Mouse (Mus musculus): ENCODE results near the gene Gm20431. TPM values are rescaled to one million over a fixed set of nuclear protein-coding genes. Genes with fewer than 3 reads are reported as not detected.

The Gm20431 gene
- polyA plus RNA-seq, 1 experiment, result 15.1 TPM

GRCm38 (mm10) chr2:167683721-167684120 is 22.4 kb upstream of the Gm20431 start:
- H3K4me1 ChIP-seq (ENCODE audit: control insufficient read depth, insufficient read depth, low read length), result no peaks in the 10 kb centered on the region
- no peak overlapping the region for H3K27ac ChIP-seq (ENCODE audit: insufficient read depth, low read length)
- no peak overlapping the region for H3K4me3 ChIP-seq (replicated peaks; ENCODE audit: insufficient read depth, low read depth, low read length)
- 89% methylated on average over 3 of the region's 3 CpGs for WGBS
- TF ChIP-seq POLR2A (IDR thresholded peaks at IDR 0.05; ENCODE audit: borderline replicate concordance, insufficient read depth, low read length), result no peak
- no peak for TF ChIP-seq CTCF (IDR thresholded peaks at IDR 0.05; ENCODE audit: borderline replicate concordance, insufficient read depth, low read depth, low read length)
- DNase-seq, result no peak
- H3K27me3 ChIP-seq (ENCODE audit: control insufficient read depth, insufficient read depth, low read length), result no peaks in the 10 kb centered on the region

GRCm38 (mm10) chr2:167680657-167681056 is 19.4 kb upstream of the Gm20431 start:
- DNase-seq, result no peak
- Histone ChIP-seq H3K4me3 (replicated peaks; ENCODE audit: insufficient read depth, low read depth, low read length) (no peak overlapping the region), H3K27me3 (ENCODE audit: control insufficient read depth, insufficient read depth, low read length) (no peaks in the 10 kb centered on the region), H3K4me1 (ENCODE audit: control insufficient read depth, insufficient read depth, low read length) (no peaks in the 10 kb centered on the region), H3K27ac (ENCODE audit: insufficient read depth, low read length) (no peak overlapping the region)
- no peak for TF ChIP-seq POLR2A (IDR thresholded peaks at IDR 0.05; ENCODE audit: borderline replicate concordance, insufficient read depth, low read length)
- TF ChIP-seq CTCF (IDR thresholded peaks at IDR 0.05; ENCODE audit: borderline replicate concordance, insufficient read depth, low read depth, low read length), result peak; percentile 57; the same call in 1 of the 2 replicates
- 48% methylated on average over 5 of the region's 5 CpGs for WGBS

GRCm38 (mm10) chr2:167679902-167680430 is 18.7 kb upstream of the Gm20431 start:
- no peak for TF ChIP-seq POLR2A (IDR thresholded peaks at IDR 0.05; ENCODE audit: borderline replicate concordance, insufficient read depth, low read length)
- peak; percentile 93 for TF ChIP-seq CTCF (IDR thresholded peaks at IDR 0.05; ENCODE audit: borderline replicate concordance, insufficient read depth, low read depth, low read length)
- Histone ChIP-seq H3K4me3 (replicated peaks; ENCODE audit: insufficient read depth, low read depth, low read length) (no peak overlapping the region), H3K27ac (ENCODE audit: insufficient read depth, low read length) (no peak overlapping the region), H3K27me3 (ENCODE audit: control insufficient read depth, insufficient read depth, low read length) (no peaks in the 10 kb centered on the region), H3K4me1 (ENCODE audit: control insufficient read depth, insufficient read depth, low read length) (no peaks in the 10 kb centered on the region)
- WGBS, result 3% methylated on average over 13 of the region's 13 CpGs
- peak; percentile 71 to 79 for DNase-seq

- H3K4me3 ChIP-seq (replicated peaks; ENCODE audit: insufficient read depth, low read depth, low read length), result no peak overlapping the region
- 52% methylated on average over 5 of the region's 5 CpGs for WGBS
- TF ChIP-seq CTCF (IDR thresholded peaks at IDR 0.05; ENCODE audit: borderline replicate concordance, insufficient read depth, low read depth, low read length), result peak; percentile 29; the same call in 1 of the 2 replicates
- no peak for TF ChIP-seq POLR2A (IDR thresholded peaks at IDR 0.05; ENCODE audit: borderline replicate concordance, insufficient read depth, low read length)
- H3K4me1 ChIP-seq (ENCODE audit: control insufficient read depth, insufficient read depth, low read length), result no peaks in the 10 kb centered on the region
- H3K27me3 ChIP-seq (ENCODE audit: control insufficient read depth, insufficient read depth, low read length), result no peaks in the 10 kb centered on the region
- no peak for DNase-seq
- H3K27ac ChIP-seq (ENCODE audit: insufficient read depth, low read length), result no peak overlapping the region
These were observed 17.3 kb upstream of the Gm20431 start for GRCm38 (mm10) chr2:167678600-167678999.

GRCm38 (mm10) chr2:167675120-167675909 is 14.0 kb upstream of the Gm20431 start:
- no peaks in the 10 kb centered on the region for H3K27me3 ChIP-seq (ENCODE audit: control insufficient read depth, insufficient read depth, low read length)
- 46% methylated on average over 14 of the region's 14 CpGs for whole genome bisulfite sequencing
- H3K27ac ChIP-seq (ENCODE audit: insufficient read depth, low read length), result no peak overlapping the region
- no peaks in the 10 kb centered on the region for H3K4me1 ChIP-seq (ENCODE audit: control insufficient read depth, insufficient read depth, low read length)
- TF ChIP-seq CTCF (IDR thresholded peaks at IDR 0.05; ENCODE audit: borderline replicate concordance, insufficient read depth, low read depth, low read length), result peak; percentile 42; the same call in 1 of the 2 replicates
- no peak for TF ChIP-seq POLR2A (IDR thresholded peaks at IDR 0.05; ENCODE audit: borderline replicate concordance, insufficient read depth, low read length)
- DNase-seq, result no peak
- H3K4me3 ChIP-seq (replicated peaks; ENCODE audit: insufficient read depth, low read depth, low read length), result no peak overlapping the region

- H3K4me1 ChIP-seq (ENCODE audit: control insufficient read depth, insufficient read depth, low read length), result no peaks in the 10 kb centered on the region
- TF ChIP-seq CTCF (IDR thresholded peaks at IDR 0.05; ENCODE audit: borderline replicate concordance, insufficient read depth, low read depth, low read length) (no peak), POLR2A (IDR thresholded peaks at IDR 0.05; ENCODE audit: borderline replicate concordance, insufficient read depth, low read length) (no peak)
- no peak overlapping the region for H3K27ac ChIP-seq (ENCODE audit: insufficient read depth, low read length)
- no peak overlapping the region for H3K4me3 ChIP-seq (replicated peaks; ENCODE audit: insufficient read depth, low read depth, low read length)
- DNase-seq, result no peak
- WGBS, result 24% methylated on average over 13 of the region's 13 CpGs
- no peaks in the 10 kb centered on the region for H3K27me3 ChIP-seq (ENCODE audit: control insufficient read depth, insufficient read depth, low read length)
These were observed 11.0 kb upstream of the Gm20431 start for GRCm38 (mm10) chr2:167672212-167672685.

GRCm38 (mm10) chr2:167671101-167671633 is 9.9 kb upstream of the Gm20431 start:
- H3K4me3 ChIP-seq (replicated peaks; ENCODE audit: insufficient read depth, low read depth, low read length), result no peak overlapping the region
- TF ChIP-seq POLR2A (IDR thresholded peaks at IDR 0.05; ENCODE audit: borderline replicate concordance, insufficient read depth, low read length), result no peak
- no peak for TF ChIP-seq CTCF (IDR thresholded peaks at IDR 0.05; ENCODE audit: borderline replicate concordance, insufficient read depth, low read depth, low read length)
- no peaks in the 10 kb centered on the region for H3K27me3 ChIP-seq (ENCODE audit: control insufficient read depth, insufficient read depth, low read length)
- 89% methylated on average over 5 of the region's 5 CpGs for WGBS
- H3K27ac ChIP-seq (ENCODE audit: insufficient read depth, low read length), result no peak overlapping the region
- no peak for DNase-seq
- no peaks in the 10 kb centered on the region for H3K4me1 ChIP-seq (ENCODE audit: control insufficient read depth, insufficient read depth, low read length)

Data from cerebellum, adult 2 months (tissue).